Mouse (Mus musculus) liver, adult 2 months (tissue): ENCODE data around the gene Tnnt3.

Experiments
- CTCF ChIP-seq: fragments of 200-500 bp; IDR thresholded peaks from 2 replicates; pipeline ENCODE4 v1.5.1; 2011; ENCODE audit warnings: low read depth, low read length, control low read depth
- POLR2A ChIP-seq: fragments of 200-500 bp; IDR thresholded peaks from 2 replicates; pipeline ENCODE4 v1.6.1; 2011; ENCODE audit warnings: low read length, control low read depth; ENCODE audit not compliant: insufficient read depth; ENCODE audit errors: extremely low read depth

- TF ChIP-seq CTCF (no peak), POLR2A (no peak)
These were observed 2.5 kb upstream of the Tnnt3 start for GRCm38 (mm10) chr7:142496158-142496557.
